ENCODE assay signal across 26 mouse cellular contexts in genomic region chr11:67386815-67387415, GRCm38 (mm10).
A peak's percentile ranks its signal among the peaks of the same experiment; 100 is the strongest.
DNase-seq lines count a peak whose midpoint lies in the region; ATAC-seq lines count a peak whose summit lies in the region.
"Had no signal": no experiment of that assay in that cellular context is flagged by ENCODE, and none has a peak within 500 bp of the region (broad histone marks: within the 10 kb centered on the region; RNA-seq: fewer than 3 reads in every experiment).

No protein-coding gene starts in this region.

- peaks cover 4% of the 10 kb centered on the region; the same call in 1 of the 2 replicates for H3K9me3 ChIP-seq in midbrain, embryonic 13.5 days
- peaks cover 3% of the 10 kb centered on the region; the same call in 1 of the 2 replicates for H3K9me3 ChIP-seq in midbrain, embryonic 11.5 days (ENCODE audit: control insufficient read depth, low read length)
- H3K9me3 ChIP-seq in neural tube, embryonic 11.5 days (ENCODE audit: control insufficient read depth, low read length), result no peaks in the 10 kb centered on the region
- H3K9me3 ChIP-seq: forebrain, embryonic 12.5 days; limb, embryonic 10.5 days; liver, embryonic 15.5 days; lung, embryonic 15.5 days had no signal

- H3K9ac ChIP-seq in midbrain, embryonic 13.5 days (replicated peaks), result no peak overlapping the region
- H3K9ac ChIP-seq in midbrain, embryonic 11.5 days (ENCODE audit: low read length), result no peak overlapping the region
- no peak overlapping the region for H3K9ac ChIP-seq in neural tube, embryonic 11.5 days (ENCODE audit: low read length)
- H3K9ac ChIP-seq: forebrain, embryonic 12.5 days; liver, embryonic 15.5 days; lung, embryonic 15.5 days had no signal

- peak overlapping the region; percentile 37; the same call in 1 of the 2 replicates for H3K27ac ChIP-seq in midbrain, embryonic 13.5 days
- H3K27ac ChIP-seq in midbrain, embryonic 11.5 days (ENCODE audit: low read depth, low read length), result no peak overlapping the region
- H3K27ac ChIP-seq in neural tube, embryonic 11.5 days (ENCODE audit: low read depth, low read length), result no peak overlapping the region
- H3K27ac ChIP-seq: embryonic facial prominence, embryonic 10.5 days; forebrain, embryonic 12.5 days; limb, embryonic 10.5 days; liver, embryonic 15.5 days; lung, embryonic 15.5 days had no signal

- WGBS in midbrain, embryonic 13.5 days, result 31% methylated on average over 8 of the region's 8 CpGs
- WGBS in midbrain, embryonic 11.5 days, result 40% methylated on average over 8 of the region's 8 CpGs
- WGBS in neural tube, embryonic 11.5 days, result 8% methylated on average over 8 of the region's 8 CpGs

- peak; percentile 70 for ATAC-seq in midbrain, embryonic 13.5 days
- no peak for ATAC-seq in midbrain, embryonic 11.5 days (ENCODE audit: low FRiP score)
- no peak for ATAC-seq in neural tube, embryonic 11.5 days (ENCODE audit: insufficient read depth, low FRiP score, low TSS enrichment)
- no peak for ATAC-seq in CD4-positive, CD25-positive, alpha-beta regulatory T cell, adult 4 months
- ATAC-seq: hindbrain, embryonic 16.5 days; intestine, embryonic 16.5 days had no signal

- no peak overlapping the region for H3K4me2 ChIP-seq in midbrain, embryonic 13.5 days (replicated peaks)
- H3K4me2 ChIP-seq in midbrain, embryonic 11.5 days, result no peak overlapping the region
- no peak overlapping the region for H3K4me2 ChIP-seq in neural tube, embryonic 11.5 days (ENCODE audit: low read depth)
- H3K4me2 ChIP-seq: forebrain, embryonic 12.5 days; liver, embryonic 15.5 days; lung, embryonic 15.5 days had no signal

- no peaks in the 10 kb centered on the region for H3K36me3 ChIP-seq in midbrain, embryonic 13.5 days
- no peaks in the 10 kb centered on the region for H3K36me3 ChIP-seq in midbrain, embryonic 11.5 days (ENCODE audit: control insufficient read depth, insufficient read depth, low read length)
- no peaks in the 10 kb centered on the region for H3K36me3 ChIP-seq in neural tube, embryonic 11.5 days (ENCODE audit: control insufficient read depth, insufficient read depth, low read length)
- H3K36me3 ChIP-seq: embryonic facial prominence, embryonic 10.5 days; forebrain, embryonic 12.5 days; limb, embryonic 10.5 days; liver, embryonic 15.5 days; lung, embryonic 15.5 days had no signal

- 0 out of 2 replicates have a peak, but pooled peaks cover 4% of the 10 kb centered on the region for H3K4me1 ChIP-seq in midbrain, embryonic 13.5 days (replicated peaks)
- H3K4me1 ChIP-seq in midbrain, embryonic 11.5 days (ENCODE audit: control insufficient read depth, insufficient read depth, low read length), result no peaks in the 10 kb centered on the region
- no peaks in the 10 kb centered on the region for H3K4me1 ChIP-seq in neural tube, embryonic 11.5 days (ENCODE audit: control insufficient read depth, insufficient read depth, low read length)
- H3K4me1 ChIP-seq: limb, embryonic 10.5 days; liver, embryonic 15.5 days; megakaryocyte, embryonic 14.5 days had no signal

- no peak overlapping the region for H3K4me3 ChIP-seq in midbrain, embryonic 13.5 days (replicated peaks)
- H3K4me3 ChIP-seq in midbrain, embryonic 11.5 days (ENCODE audit: low read depth, low read length), result no peak overlapping the region
- H3K4me3 ChIP-seq in neural tube, embryonic 11.5 days (ENCODE audit: low read depth, low read length), result no peak overlapping the region
- H3K4me3 ChIP-seq: embryonic facial prominence, embryonic 10.5 days; forebrain, embryonic 12.5 days; limb, embryonic 10.5 days; liver, embryonic 15.5 days; lung, embryonic 15.5 days; megakaryocyte, embryonic 14.5 days had no signal

- no peak for DNase-seq in midbrain, embryonic 11.5 days (ENCODE audit: low spot score, missing footprints)
- peak; percentile 57 for DNase-seq in R1 (ENCODE audit: low read depth, low spot score)
- peak; percentile 13 for DNase-seq in embryo, embryonic 10 days (ENCODE audit: low spot score)
- peak; percentile 19 for DNase-seq in neural tube, embryonic 11.5 days (ENCODE audit: low spot score)
- DNase-seq in gastrocnemius, postnatal 25 days, result no peak
- DNase-seq: adrenal gland, adult 2 months; cerebellum, adult 18-20 months; cerebellum, postnatal 25 days; gastrocnemius, postnatal 14 days; heart, postnatal 4 days; kidney, adult 9 months; kidney, postnatal 14 days; liver; lung, postnatal 36 days; thymus, adult 18-20 months; thymus, postnatal 36 days had no signal

- H3K27me3 ChIP-seq in midbrain, embryonic 13.5 days, result no peaks in the 10 kb centered on the region
- H3K27me3 ChIP-seq in midbrain, embryonic 11.5 days (ENCODE audit: control insufficient read depth, insufficient read depth, low read length), result no peaks in the 10 kb centered on the region
- no peaks in the 10 kb centered on the region for H3K27me3 ChIP-seq in neural tube, embryonic 11.5 days (ENCODE audit: control insufficient read depth, insufficient read depth, low read length)
- H3K27me3 ChIP-seq: forebrain, embryonic 12.5 days; liver, embryonic 15.5 days; lung, embryonic 15.5 days had no signal

Comparison
In these comparisons a context has a peak if more than half of its experiments do, and no peak if none do; other contexts are left out.
1. DNase-seq: peak in R1 (single experiment), embryo, embryonic 10 days (single experiment) and neural tube, embryonic 11.5 days (single experiment); none in midbrain, embryonic 11.5 days (single experiment) and gastrocnemius, postnatal 25 days (single experiment).